ENCODE assay signal across 8 mouse cellular contexts in the genomic region with DNA sequence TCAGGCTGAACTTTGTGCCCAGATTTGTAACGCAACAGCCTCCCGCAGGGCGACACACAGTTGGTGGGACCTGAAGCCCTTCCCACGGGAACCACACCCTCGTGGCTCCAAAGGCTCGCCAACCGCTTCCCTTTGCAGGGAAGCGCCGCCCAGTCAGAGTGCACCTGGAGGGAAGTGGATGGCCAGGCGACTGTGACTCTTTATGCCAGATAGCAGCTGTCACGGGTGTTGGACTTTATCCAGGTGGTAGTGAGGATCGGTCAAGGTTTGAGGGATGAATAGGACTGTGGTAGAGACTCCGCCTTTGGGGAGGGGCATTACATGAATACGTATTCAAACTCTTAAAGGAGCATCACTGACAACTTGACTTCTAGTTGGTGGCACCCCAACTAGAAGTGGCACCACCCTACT. TPM values are rescaled to one million over a fixed set of nuclear protein-coding genes. Genes with fewer than 3 reads are reported as not detected.
A peak's percentile ranks its signal among the peaks of the same experiment; 100 is the strongest.
DNase-seq lines count a peak whose midpoint lies in the region; ATAC-seq and TF ChIP-seq lines count a peak whose summit lies in the region.

No protein-coding gene starts in this region.

- H3K36me3 ChIP-seq in thymus, adult 2 months (ENCODE audit: control insufficient read depth, insufficient read depth, low read length) = peaks cover 16% of the 10 kb centered on the region; the same call in 1 of the 2 replicates
- peaks cover 24% of the 10 kb centered on the region for H3K36me3 ChIP-seq in heart, embryonic 10.5 days
- peaks cover 22% of the 10 kb centered on the region for H3K36me3 ChIP-seq in kidney, embryonic 14.5 days (ENCODE audit: control insufficient read depth, insufficient read depth, low read length)
- H3K36me3 ChIP-seq in lung, embryonic 14.5 days (ENCODE audit: insufficient read depth) = peaks cover 30% of the 10 kb centered on the region
- peaks cover 28% of the 10 kb centered on the region for H3K36me3 ChIP-seq in small intestine, adult 2 months (ENCODE audit: control insufficient read depth, insufficient read depth, low read length)

- H3K4me1 ChIP-seq in thymus, adult 2 months (replicated peaks; ENCODE audit: control insufficient read depth, insufficient read depth, low read length) = peaks cover 18% of the 10 kb centered on the region
- peaks cover 31% of the 10 kb centered on the region for H3K4me1 ChIP-seq in heart, embryonic 10.5 days
- peaks cover 13% of the 10 kb centered on the region for H3K4me1 ChIP-seq in kidney, embryonic 14.5 days (ENCODE audit: control insufficient read depth, insufficient read depth, low read length)
- H3K4me1 ChIP-seq in lung, embryonic 14.5 days (ENCODE audit: insufficient read depth) = no peaks in the 10 kb centered on the region; the same call in 1 of the 2 replicates
- H3K4me1 ChIP-seq in small intestine, adult 2 months (ENCODE audit: control insufficient read depth, insufficient read depth, insufficient read length, low read length) = peaks cover 26% of the 10 kb centered on the region

- no peak for TF ChIP-seq CTCF in thymus, adult 2 months (IDR thresholded peaks at IDR 0.05; ENCODE audit: borderline replicate concordance, control insufficient read depth, extremely low read depth, insufficient read depth, low read length, poor library complexity)
- TF ChIP-seq CTCF in lung, embryonic 14.5 days (IDR thresholded peaks at IDR 0.05; ENCODE audit: low read depth) = no peak
- no peak for TF ChIP-seq CTCF in small intestine, adult 2 months (IDR thresholded peaks at IDR 0.05; ENCODE audit: extremely low read depth, insufficient read length, insufficient replicate concordance, low read depth, low read length)

- H3K27me3 ChIP-seq in thymus, adult 2 months (ENCODE audit: control insufficient read depth, insufficient read depth, low read length) = peaks cover 13% of the 10 kb centered on the region; the same call in 1 of the 2 replicates
- H3K27me3 ChIP-seq in heart, embryonic 10.5 days (ENCODE audit: insufficient read depth, poor library complexity, severe bottlenecking) = peaks cover 25% of the 10 kb centered on the region
- peaks cover 13% of the 10 kb centered on the region for H3K27me3 ChIP-seq in kidney, embryonic 14.5 days (ENCODE audit: control insufficient read depth, insufficient read depth, low read length)
- peaks cover 6% of the 10 kb centered on the region for H3K27me3 ChIP-seq in lung, embryonic 14.5 days (ENCODE audit: insufficient read depth, low read length)
- no peaks in the 10 kb centered on the region for H3K27me3 ChIP-seq in small intestine, adult 2 months (ENCODE audit: control insufficient read depth, insufficient read depth, low read length)

- no peak for DNase-seq in thymus, adult 2 months
- DNase-seq in thymus, postnatal 36 days = no peak
- DNase-seq in cerebellum, adult 8-10 months = peak; percentile 73
- peak; percentile 75 for DNase-seq in heart, embryonic 10.5 days (ENCODE audit: low spot score)
- DNase-seq in lung, embryonic 14.5 days = peak; percentile 16
- DNase-seq in urinary bladder, adult 18-20 months (ENCODE audit: low spot score in 2 of 2) = no peak

- no peak for ATAC-seq in kidney, embryonic 14.5 days (ENCODE audit: low FRiP score, low TSS enrichment)
- ATAC-seq in lung, embryonic 14.5 days (ENCODE audit: insufficient read depth) = no peak

- H3K4me3 ChIP-seq in thymus, adult 2 months (ENCODE audit: control insufficient read depth, insufficient read depth, low read length) = peak overlapping the region; percentile 29
- peak overlapping the region; percentile 88 for H3K4me3 ChIP-seq in heart, embryonic 10.5 days
- peak overlapping the region; percentile 70; the same call in 1 of the 2 replicates for H3K4me3 ChIP-seq in kidney, embryonic 14.5 days (ENCODE audit: low read length)
- H3K4me3 ChIP-seq in lung, embryonic 14.5 days (ENCODE audit: low read depth, low read length) = peak overlapping the region; percentile 71
- peak overlapping the region; percentile 59 for H3K4me3 ChIP-seq in small intestine, adult 2 months (ENCODE audit: low read depth, low read length)

- TF ChIP-seq POLR2A in thymus, adult 2 months (IDR thresholded peaks at IDR 0.05; ENCODE audit: control insufficient read depth, extremely low read depth, insufficient read depth, low read length, poor library complexity) = no peak
- no peak; the same call in 1 of the 2 replicates for TF ChIP-seq POLR2A in small intestine, adult 2 months (IDR thresholded peaks at IDR 0.05; ENCODE audit: low read depth, low read length)

- no peaks in the 10 kb centered on the region for H3K9me3 ChIP-seq in heart, embryonic 10.5 days
- no peaks in the 10 kb centered on the region for H3K9me3 ChIP-seq in kidney, embryonic 14.5 days (ENCODE audit: control insufficient read depth, low read length)
- no peaks in the 10 kb centered on the region for H3K9me3 ChIP-seq in lung, embryonic 14.5 days (ENCODE audit: low read depth, low read length)

- H3K27ac ChIP-seq in thymus, adult 2 months (ENCODE audit: control insufficient read depth, insufficient read depth, low read length) = no peak overlapping the region
- H3K27ac ChIP-seq in heart, embryonic 10.5 days = no peak overlapping the region
- H3K27ac ChIP-seq in kidney, embryonic 14.5 days (ENCODE audit: low read depth, low read length) = no peak overlapping the region
- no peak overlapping the region for H3K27ac ChIP-seq in lung, embryonic 14.5 days (ENCODE audit: low read depth)
- H3K27ac ChIP-seq in small intestine, adult 2 months (ENCODE audit: insufficient read depth, low read depth, low read length) = peak overlapping the region; percentile 100

- H3K4me2 ChIP-seq in kidney, embryonic 14.5 days (replicated peaks; ENCODE audit: low read depth, low read length) = peak overlapping the region; percentile 91
- peak overlapping the region; percentile 92 for H3K4me2 ChIP-seq in lung, embryonic 14.5 days

- 2% methylated on average over 14 of the region's 14 CpGs for WGBS in thymus, adult 2 months
- 16% methylated on average over 14 of the region's 14 CpGs for WGBS in heart, embryonic 10.5 days
- 6% methylated on average over 14 of the region's 14 CpGs for WGBS in kidney, embryonic 14.5 days
- WGBS in lung, embryonic 14.5 days = 20% methylated on average over 14 of the region's 14 CpGs
- WGBS in small intestine, adult 2 months = 5% methylated on average over 14 of the region's 14 CpGs

- H3K9ac ChIP-seq in kidney, embryonic 14.5 days (ENCODE audit: low read depth, low read length) = no peak overlapping the region
- no peak overlapping the region for H3K9ac ChIP-seq in lung, embryonic 14.5 days

RNA-seq across cellular contexts. Expression of gene Leng9, which starts 0.6 kb away (rescaled TPM):
- 10.5 and 11.5 TPM in 2 replicates for polyA plus RNA-seq in thymus, adult 2 months (2012; rRNA removed)
- polyA plus RNA-seq in heart, embryonic 10.5 days (2016; fragmentation: Nextera tagmentation; extraction: Ambion mirVana) = 1.8 and 2.2 TPM in 2 replicates
- polyA plus RNA-seq in kidney, embryonic 14.5 days (2014; fragmentation: Nextera tagmentation; extraction: Ambion mirVana) = 1.8 and 2.5 TPM in 2 replicates
- 2.3 and 2.6 TPM in 2 replicates for polyA plus RNA-seq in lung, embryonic 14.5 days (2014; fragmentation: Nextera tagmentation; extraction: Ambion mirVana)
- polyA plus RNA-seq in small intestine, adult 2 months (2012; rRNA removed) = 24.5 and 92.5 TPM in 2 replicates

RNA-seq across cellular contexts. Expression of gene Cdc42ep5, which starts 13.8 kb away (rescaled TPM):
- polyA plus RNA-seq in thymus, adult 2 months (2012; rRNA removed) = 6.5 and 9.7 TPM in 2 replicates
- polyA plus RNA-seq in heart, embryonic 10.5 days (2016; fragmentation: Nextera tagmentation; extraction: Ambion mirVana) = 27.4 and 35.7 TPM in 2 replicates
- polyA plus RNA-seq in kidney, embryonic 14.5 days (2014; fragmentation: Nextera tagmentation; extraction: Ambion mirVana) = 30.3 and 34.3 TPM in 2 replicates
- polyA plus RNA-seq in lung, embryonic 14.5 days (2014; fragmentation: Nextera tagmentation; extraction: Ambion mirVana) = 33.3 and 37.5 TPM in 2 replicates
- 252 and 655 TPM in 2 replicates for polyA plus RNA-seq in small intestine, adult 2 months (2012; rRNA removed)

RNA-seq across cellular contexts. Expression of gene Leng8, which starts 14.0 kb away (rescaled TPM):
- 1,109 and 1,332 TPM in 2 replicates for polyA plus RNA-seq in thymus, adult 2 months (2012; rRNA removed)
- 72.6 and 75.1 TPM in 2 replicates for polyA plus RNA-seq in heart, embryonic 10.5 days (2016; fragmentation: Nextera tagmentation; extraction: Ambion mirVana)
- 45.0 and 48.7 TPM in 2 replicates for polyA plus RNA-seq in kidney, embryonic 14.5 days (2014; fragmentation: Nextera tagmentation; extraction: Ambion mirVana)
- polyA plus RNA-seq in lung, embryonic 14.5 days (2014; fragmentation: Nextera tagmentation; extraction: Ambion mirVana) = 44.6 and 51.2 TPM in 2 replicates
- polyA plus RNA-seq in small intestine, adult 2 months (2012; rRNA removed) = 272 and 372 TPM in 2 replicates

RNA-seq across cellular contexts. Expression of gene Ttyh1, which starts 31.6 kb away (rescaled TPM):
- 1.1 and 1.8 TPM in 2 replicates for polyA plus RNA-seq in thymus, adult 2 months (2012; rRNA removed)
- 0.54 and 0.83 TPM in 2 replicates for polyA plus RNA-seq in heart, embryonic 10.5 days (2016; fragmentation: Nextera tagmentation; extraction: Ambion mirVana)
- polyA plus RNA-seq in kidney, embryonic 14.5 days (2014; fragmentation: Nextera tagmentation; extraction: Ambion mirVana) = 1.2 and 1.5 TPM in 2 replicates
- 2.1 and 2.6 TPM in 2 replicates for polyA plus RNA-seq in lung, embryonic 14.5 days (2014; fragmentation: Nextera tagmentation; extraction: Ambion mirVana)
- 21.5 and 23.4 TPM in 2 replicates for polyA plus RNA-seq in small intestine, adult 2 months (2012; rRNA removed)

Comparison
In these comparisons a context has a peak if more than half of its experiments do, and no peak if none do; other contexts are left out.
1. DNase-seq: peak in cerebellum, adult 8-10 months (single experiment), heart, embryonic 10.5 days (single experiment) and lung, embryonic 14.5 days (single experiment); none in thymus, adult 2 months (single experiment), thymus, postnatal 36 days (0 of 2) and urinary bladder, adult 18-20 months (0 of 2).
2. H3K4me3 ChIP-seq: peak in every context shown above with its lines; median percentile 88 in heart, embryonic 10.5 days; 71 in lung, embryonic 14.5 days; 70 in kidney, embryonic 14.5 days; 59 in small intestine, adult 2 months; 29 in thymus, adult 2 months.